27 mouse cellular contexts compared by ENCODE assay signal in the genomic region with DNA sequence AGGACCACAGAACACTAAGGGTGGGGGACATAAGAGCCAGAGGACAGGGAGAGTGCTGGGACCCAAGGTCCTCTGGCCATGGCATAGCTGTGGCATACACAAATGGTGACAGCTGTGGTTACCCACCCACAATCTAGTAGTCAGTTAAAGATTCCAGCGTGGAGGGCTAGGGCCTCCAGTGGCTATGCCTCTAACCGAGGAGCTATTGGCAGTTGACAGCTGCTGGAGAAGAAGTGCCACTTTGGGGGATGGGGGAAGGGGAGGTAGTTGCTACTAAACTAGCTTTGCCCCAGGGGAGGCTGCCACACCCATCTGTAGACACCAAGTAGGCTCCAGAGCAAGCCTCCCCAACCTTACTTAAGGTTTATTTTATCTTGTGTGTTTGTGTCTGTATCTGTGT. TPM values are rescaled to one million over a fixed set of nuclear protein-coding genes. Genes with fewer than 3 reads are reported as not detected.
DNase-seq lines count a peak whose midpoint lies in the region; ATAC-seq and TF ChIP-seq lines count a peak whose summit lies in the region.
"Had no signal": no experiment of that assay in that cellular context is flagged by ENCODE, and none has a peak within 500 bp of the region (broad histone marks: within the 10 kb centered on the region; RNA-seq: fewer than 3 reads in every experiment).

No protein-coding gene starts in this region.

- H3K36me3 ChIP-seq in liver, postnatal 0 days (replicated peaks; ENCODE audit: insufficient read depth, low read length) = no peaks in the 10 kb centered on the region
- no peaks in the 10 kb centered on the region for H3K36me3 ChIP-seq in hindbrain, embryonic 16.5 days (ENCODE audit: control insufficient read depth, insufficient read depth, low read length)
- H3K36me3 ChIP-seq: forebrain, embryonic 12.5 days; hindbrain, embryonic 15.5 days; midbrain, embryonic 12.5 days had no signal

- H3K27ac ChIP-seq in liver, postnatal 0 days (ENCODE audit: low read depth) = no peak overlapping the region
- H3K27ac ChIP-seq in hindbrain, embryonic 16.5 days (ENCODE audit: low read depth, low read length) = no peak overlapping the region
- H3K27ac ChIP-seq: forebrain, embryonic 12.5 days; gastrocnemius, adult 2 months; hindbrain, embryonic 15.5 days; midbrain, embryonic 12.5 days; stomach, postnatal 0 days had no signal

- TF ChIP-seq EP300 in liver, postnatal 0 days (IDR thresholded peaks at IDR 0.05; ENCODE audit: low read depth) = no peak

- no peak overlapping the region for H3K4me3 ChIP-seq in liver, postnatal 0 days (ENCODE audit: low read depth, low read length)
- H3K4me3 ChIP-seq in hindbrain, embryonic 16.5 days (ENCODE audit: low read length) = no peak overlapping the region
- H3K4me3 ChIP-seq: forebrain, embryonic 12.5 days; gastrocnemius, adult 2 months; hindbrain, embryonic 15.5 days; midbrain, embryonic 12.5 days had no signal

- no peak for TF ChIP-seq CTCF in liver, postnatal 0 days (IDR thresholded peaks at IDR 0.05; ENCODE audit: low read depth)

- ATAC-seq in liver, postnatal 0 days = peak; percentile 40
- ATAC-seq in common myeloid progenitor, adult 5-6 weeks (replicated peaks; ENCODE audit: low read depth, poor library complexity, severe bottlenecking) = peak; percentile 30; the same call in 1 of the 2 replicates
- ATAC-seq in hindbrain, embryonic 16.5 days = no peak
- ATAC-seq: intestine, embryonic 16.5 days had no signal

- H3K9ac ChIP-seq in liver, postnatal 0 days (replicated peaks) = no peak overlapping the region
- no peak overlapping the region for H3K9ac ChIP-seq in hindbrain, embryonic 16.5 days (ENCODE audit: low read depth, low read length)
- H3K9ac ChIP-seq: forebrain, embryonic 12.5 days; hindbrain, embryonic 15.5 days; midbrain, embryonic 12.5 days had no signal

- peaks cover 20% of the 10 kb centered on the region for H3K27me3 ChIP-seq in liver, postnatal 0 days (ENCODE audit: insufficient read depth, low read length)
- H3K27me3 ChIP-seq in hindbrain, embryonic 16.5 days (replicated peaks; ENCODE audit: control insufficient read depth, insufficient read depth, low read length) = peaks cover 6% of the 10 kb centered on the region; the same call in 1 of the 2 replicates

- H3K4me2 ChIP-seq in liver, postnatal 0 days (ENCODE audit: low read depth, low read length) = no peak overlapping the region
- H3K4me2 ChIP-seq in hindbrain, embryonic 16.5 days (ENCODE audit: low read length) = no peak overlapping the region
- H3K4me2 ChIP-seq: forebrain, embryonic 12.5 days; hindbrain, embryonic 15.5 days; liver, embryonic 11.5 days; midbrain, embryonic 12.5 days had no signal

- no peak for DNase-seq in liver, postnatal 0 days
- no peak for DNase-seq in liver
- peak; percentile 80 for DNase-seq in thymus, postnatal 0 days (ENCODE audit: low spot score)
- DNase-seq in left cerebral cortex, adult 11 months (ENCODE audit: low spot score) = no peak
- no peak for DNase-seq in layer of hippocampus, postnatal 25 days (ENCODE audit: extremely low spot score in 1 of 2, low spot score in 1 of 2)
- DNase-seq: adrenal gland, postnatal 14 days; cerebellum, adult 9-10 months; gastrocnemius, adult 2 months; heart, postnatal 4 days; kidney, adult 9 months; kidney, postnatal 25 days; lung, adult 18-20 months; lung, postnatal 10 days had no signal

- 14% methylated on average over 2 of the region's 2 CpGs for WGBS in liver, postnatal 0 days (ENCODE audit: insufficient replicate concordance)
- WGBS in hindbrain, embryonic 16.5 days = 36% methylated on average over 2 of the region's 2 CpGs

- H3K9me3 ChIP-seq in liver, postnatal 0 days (ENCODE audit: low read length) = no peaks in the 10 kb centered on the region
- H3K9me3 ChIP-seq in hindbrain, embryonic 16.5 days (ENCODE audit: control insufficient read depth, low read length) = no peaks in the 10 kb centered on the region
- H3K9me3 ChIP-seq: forebrain, embryonic 12.5 days; hindbrain, embryonic 15.5 days; midbrain, embryonic 12.5 days had no signal

- H3K4me1 ChIP-seq in liver, postnatal 0 days (ENCODE audit: insufficient read depth) = no peaks in the 10 kb centered on the region
- no peaks in the 10 kb centered on the region for H3K4me1 ChIP-seq in hindbrain, embryonic 16.5 days (ENCODE audit: control insufficient read depth, insufficient read depth, low read depth, low read length)
- H3K4me1 ChIP-seq: forebrain, embryonic 12.5 days; hindbrain, embryonic 15.5 days had no signal

RNA-seq across cellular contexts. Expression of a gene that starts 7.2 kb away (rescaled TPM):
- polyA plus RNA-seq in liver, postnatal 0 days (2015; fragmentation: Nextera tagmentation; extraction: Ambion mirVana) = not detected in 2 replicates
- total RNA-seq in common myeloid progenitor, adult 5-6 weeks (2017) = not detected in 2 replicates
- polyA plus RNA-seq in thymus, postnatal 0 days (2015; fragmentation: Nextera tagmentation; extraction: Ambion mirVana) = 2.0 and 2.3 TPM in 2 replicates
- 1 to 10 TPM; 6.6 to 7.5 TPM for total RNA-seq in layer of hippocampus, postnatal 25 days (2021)
- polyA plus RNA-seq in hindbrain, embryonic 16.5 days (2015; fragmentation: Nextera tagmentation; extraction: Ambion mirVana) = 1.4 TPM in 2 replicates
- total RNA-seq: adrenal gland, postnatal 14 days; gastrocnemius, adult 2 months; gastrocnemius, postnatal 4 days; heart, adult 8-10 months; heart, postnatal 4 days; neutrophil, adult 5-6 weeks had no signal
- polyA plus RNA-seq: embryonic facial prominence, embryonic 11.5 days; forebrain, embryonic 12.5 days; heart, embryonic 14.5 days; intestine, embryonic 16.5 days; limb, embryonic 11.5 days; liver, embryonic 11.5 days; midbrain, embryonic 12.5 days; stomach, postnatal 0 days had no signal

RNA-seq across cellular contexts. Expression of a gene that starts 19.4 kb away (rescaled TPM):
- polyA plus RNA-seq in liver, postnatal 0 days (2015; fragmentation: Nextera tagmentation; extraction: Ambion mirVana) = 0.09 TPM in 2 replicates
- not detected in 2 replicates for total RNA-seq in common myeloid progenitor, adult 5-6 weeks (2017)
- polyA plus RNA-seq in thymus, postnatal 0 days (2015; fragmentation: Nextera tagmentation; extraction: Ambion mirVana) = 5.0 and 5.9 TPM in 2 replicates
- 1 to 10 TPM; 4.5 to 5.8 TPM for total RNA-seq in layer of hippocampus, postnatal 25 days (2021)
- polyA plus RNA-seq in hindbrain, embryonic 16.5 days (2015; fragmentation: Nextera tagmentation; extraction: Ambion mirVana) = 2.6 TPM in 2 replicates
- total RNA-seq: adrenal gland, postnatal 14 days; gastrocnemius, adult 2 months; heart, adult 8-10 months; heart, postnatal 4 days; neutrophil, adult 5-6 weeks had no signal

RNA-seq across cellular contexts. Expression of a gene that starts 40.8 kb away (rescaled TPM):
- not detected in 2 replicates for polyA plus RNA-seq in liver, postnatal 0 days (2015; fragmentation: Nextera tagmentation; extraction: Ambion mirVana)
- total RNA-seq in common myeloid progenitor, adult 5-6 weeks (2017) = not detected in 2 replicates
- polyA plus RNA-seq in thymus, postnatal 0 days (2015; fragmentation: Nextera tagmentation; extraction: Ambion mirVana) = 0.05 and 0.46 TPM in 2 replicates
- 1 to 10 TPM in 1 of 2 experiments, under 1 TPM in 1; 0.86 to 2.0 TPM for total RNA-seq in layer of hippocampus, postnatal 25 days (2021)
- not detected in 2 replicates for polyA plus RNA-seq in hindbrain, embryonic 16.5 days (2015; fragmentation: Nextera tagmentation; extraction: Ambion mirVana)
- total RNA-seq: adrenal gland, postnatal 14 days; gastrocnemius, adult 2 months; gastrocnemius, postnatal 4 days; heart, adult 8-10 months; heart, postnatal 4 days; neutrophil, adult 5-6 weeks had no signal
- polyA plus RNA-seq: embryonic facial prominence, embryonic 11.5 days; heart, embryonic 14.5 days; hindbrain, embryonic 15.5 days; liver, embryonic 11.5 days had no signal
